Mouse (Mus musculus) forebrain, embryonic 10.5 days (tissue): Measurements from ENCODE around the gene Rpgrip1. TPM values are rescaled to one million over a fixed set of nuclear protein-coding genes. Genes with fewer than 3 reads are reported as not detected.

ENCODE experiments used
- DNase-seq: peaks from one replicate; pipeline ENCODE4 v3.0.0-alpha.2; 2017; ENCODE audit warnings: low spot score; ENCODE audit errors: extremely low spot score
- H3K27ac ChIP-seq: fragments of 300-500 bp; sonication (generic); 2 replicates; pipeline ENCODE4 v1.5.1; 2016; ENCODE audit warnings: mild to moderate bottlenecking
- H3K27me3 ChIP-seq: fragments of 300-500 bp; sonication (generic); 2 replicates; pipeline ENCODE4 v1.6.1; 2016; ENCODE audit warnings: mild to moderate bottlenecking; ENCODE audit not compliant: poor library complexity, severe bottlenecking
- H3K36me3 ChIP-seq: fragments of 300-500 bp; sonication (generic); replicated peaks from 2 replicates; pipeline ENCODE4 v1.6.1; 2016; ENCODE audit warnings: mild to moderate bottlenecking, moderate library complexity
- H3K4me1 ChIP-seq: fragments of 300-500 bp; sonication (generic); 2 replicates; pipeline ENCODE4 v1.6.1; 2016
- H3K4me3 ChIP-seq: fragments of 300-500 bp; sonication (generic); 2 replicates; pipeline ENCODE4 v1.5.1; 2016; ENCODE audit warnings: mild to moderate bottlenecking, moderate library complexity
- H3K9me3 ChIP-seq: fragments of 300-500 bp; sonication (generic); 2 replicates; pipeline ENCODE4 v1.6.1; 2016; ENCODE audit warnings: mild to moderate bottlenecking, moderate library complexity
- WGBS: fragments of 180-500 bp; shearing (Covaris S2); methylation state at CpG from one replicate; pipeline ENCODE4 v1.1.7; 2016; 5-methylcytosine and 5-hydroxymethylcytosine counted together
- polyA plus RNA-seq: library from polyadenylated mRNA; unstranded; fragments of >200 nt; fragmentation: Nextera tagmentation; extraction: Ambion mirVana; gene quantifications from 2 replicates; pipeline ENCODE4 v1.2.1, GENCODE M21; 2016

The Rpgrip1 gene
- polyA plus RNA-seq, 1 experiment from 2014 or later = 130 TPM

- WGBS = 9% methylated on average over 3 of the region's 3 CpGs
- peaks cover 33% of the 10 kb centered on the region for H3K4me1 ChIP-seq
- H3K27ac ChIP-seq = peak overlapping the region; percentile 99; the same call in 1 of the 2 replicates
- H3K9me3 ChIP-seq = no peaks in the 10 kb centered on the region
- H3K27me3 ChIP-seq = no peaks in the 10 kb centered on the region
- H3K4me3 ChIP-seq = peak overlapping the region; percentile 80
- DNase-seq = peak; percentile 40
- peaks cover 64% of the 10 kb centered on the region for H3K36me3 ChIP-seq
Observed at GRCm38 (mm10) chr14:52195691-52196090, 85.2 kb downstream of the Rpgrip1 start.

DNA sequence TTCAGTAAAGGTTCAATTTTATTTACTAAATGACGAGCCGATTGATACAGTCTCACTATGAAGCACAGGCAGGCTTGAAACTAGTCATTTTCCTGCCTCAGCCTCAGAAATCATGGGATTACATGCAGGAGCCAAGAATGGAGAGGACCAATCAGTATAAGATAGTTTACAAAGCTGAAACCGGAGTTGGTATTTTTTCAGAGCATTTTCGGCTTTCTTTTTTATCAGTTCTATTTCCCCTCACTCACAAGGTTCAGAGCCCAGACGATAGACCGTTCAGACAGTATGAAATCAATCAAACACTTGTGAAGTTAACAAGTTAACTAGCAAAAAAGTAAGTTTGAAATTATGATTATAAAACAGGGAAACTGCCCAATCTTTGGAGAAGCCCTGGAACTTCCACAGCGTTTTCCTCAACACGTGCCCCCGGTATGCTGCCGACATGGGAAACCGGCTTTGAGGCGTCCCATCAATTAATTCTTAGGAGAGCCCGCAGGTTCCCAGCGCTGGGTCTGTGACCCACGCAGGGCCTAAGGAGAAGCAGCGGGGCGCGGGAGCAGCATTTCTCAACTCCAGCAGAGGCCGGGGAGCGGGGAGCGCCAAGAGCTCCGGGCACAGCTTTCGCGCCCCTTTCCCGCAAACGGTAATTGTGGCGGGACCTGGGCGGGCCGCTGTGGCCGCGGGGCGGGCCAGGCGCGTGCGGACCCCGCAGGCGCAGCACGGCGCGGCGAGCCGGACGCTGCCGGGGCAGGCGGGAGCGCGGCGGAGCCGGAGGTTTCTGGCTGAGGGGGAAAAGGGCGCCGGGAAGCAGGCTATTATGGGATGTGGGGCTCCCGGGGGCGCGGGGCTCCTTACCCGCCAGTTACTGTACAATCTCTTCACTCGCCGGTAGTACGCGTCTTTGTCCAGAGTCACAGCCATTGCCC is 86.0 kb downstream of the Rpgrip1 start:
- H3K4me1 ChIP-seq = peaks cover 33% of the 10 kb centered on the region
- WGBS = under 1% methylated on average over 59 of the region's 59 CpGs
- peak overlapping the region; percentile 80 for H3K4me3 ChIP-seq
- H3K27ac ChIP-seq = peak overlapping the region; percentile 99
- peaks cover 66% of the 10 kb centered on the region for H3K36me3 ChIP-seq
- H3K27me3 ChIP-seq = no peaks in the 10 kb centered on the region
- H3K9me3 ChIP-seq = no peaks in the 10 kb centered on the region
- peak; percentile 43 for DNase-seq

DNA sequence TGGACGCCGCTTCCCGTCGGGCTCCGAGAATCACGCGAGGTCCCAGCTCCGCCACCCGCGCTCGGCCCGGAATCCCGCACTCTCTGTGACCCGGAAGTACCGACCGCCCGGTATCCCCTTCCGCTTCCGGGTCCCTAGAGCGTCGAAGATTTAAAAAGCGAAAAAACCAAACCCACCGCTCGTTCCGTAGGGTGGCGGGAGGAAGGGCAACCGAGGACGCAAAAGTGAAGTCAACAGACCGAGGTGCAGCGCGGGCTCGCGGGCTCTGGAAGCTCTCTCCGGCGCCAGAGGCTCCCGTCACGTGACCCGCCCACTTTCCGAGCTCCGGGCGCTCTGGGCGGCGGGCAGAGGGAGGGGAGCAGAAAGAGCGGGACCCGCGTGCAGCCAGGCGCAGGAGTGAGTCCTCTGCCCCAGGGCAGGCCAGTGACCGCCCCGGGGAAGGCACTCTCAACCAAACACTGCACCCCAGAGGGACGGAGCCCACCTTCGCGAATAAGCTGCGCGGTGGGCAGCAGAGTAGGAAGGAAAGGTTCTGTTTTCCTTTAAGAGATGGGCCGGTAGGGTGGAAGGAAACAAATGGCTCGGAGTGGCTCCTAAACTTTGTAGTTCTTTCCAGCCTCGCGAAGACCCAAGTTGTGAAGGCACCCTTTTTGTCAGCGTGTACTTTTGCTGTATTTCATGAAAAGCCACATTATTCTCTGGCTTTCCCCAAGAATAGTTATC is 86.8 kb downstream of the Rpgrip1 start, which contains the start of gene Supt16:
Supt16 (minus strand) TSS at position 261 of the 723 bp plus-strand sequence.
- peaks cover 66% of the 10 kb centered on the region for H3K36me3 ChIP-seq

GRCm38 (mm10) chr14:52198141-52198540 is 87.6 kb downstream of the Rpgrip1 start:
- peak overlapping the region; percentile 99 for H3K27ac ChIP-seq
- no peaks in the 10 kb centered on the region for H3K27me3 ChIP-seq
- H3K9me3 ChIP-seq = no peaks in the 10 kb centered on the region
- peak overlapping the region; percentile 80 for H3K4me3 ChIP-seq
- H3K4me1 ChIP-seq = peaks cover 33% of the 10 kb centered on the region
- 33% methylated on average over 3 of the region's 3 CpGs for WGBS
- no peak for DNase-seq
- H3K36me3 ChIP-seq = peaks cover 66% of the 10 kb centered on the region

More for the DNA sequence above, 86.8 kb downstream of the Rpgrip1 start, which contains the start of gene Supt16:
- Histone ChIP-seq H3K4me1 (peaks cover 33% of the 10 kb centered on the region), H3K4me3 (peak within 1 kb of the TSS; percentile 80), H3K9me3 (no peaks in the 10 kb centered on the region), H3K27me3 (no peaks in the 10 kb centered on the region), H3K27ac (peak within 1 kb of the TSS; percentile 99)
- DNase-seq = peak; percentile 86
- under 1% methylated on average over 59 of the region's 59 CpGs for WGBS

GRCm38 (mm10) chr14:52199412-52199811 is 88.9 kb downstream of the Rpgrip1 start:
- Histone ChIP-seq H3K27ac (no peak overlapping the region), H3K27me3 (no peaks in the 10 kb centered on the region), H3K4me3 (no peak overlapping the region), H3K36me3 (peaks cover 67% of the 10 kb centered on the region), H3K9me3 (no peaks in the 10 kb centered on the region), H3K4me1 (peaks cover 33% of the 10 kb centered on the region)
- DNase-seq = no peak
- 94% methylated on average over 4 of the region's 4 CpGs for WGBS

Other genes starting within 250 kb of the Rpgrip1 start
- 43.3 and 59.9 TPM in 2 replicates for gene Mettl17, start 225.9 kb upstream of the Rpgrip1 start, polyA plus RNA-seq
- gene Slc39a2, start 217.8 kb upstream of the Rpgrip1 start, polyA plus RNA-seq = 0.50 and 0.77 TPM in 2 replicates
- 9.0 and 9.1 TPM in 2 replicates for gene Ndrg2, start 196.5 kb upstream of the Rpgrip1 start, polyA plus RNA-seq
- gene Tppp2, start 192.3 kb upstream of the Rpgrip1 start, polyA plus RNA-seq = not detected in 2 replicates
- not detected in 2 replicates for gene Rnase13, start 187.9 kb upstream of the Rpgrip1 start, polyA plus RNA-seq
- 97.5 and 102 TPM in 2 replicates for gene Arhgef40, start 126.0 kb upstream of the Rpgrip1 start, polyA plus RNA-seq
- gene Tmem253, start 95.0 kb upstream of the Rpgrip1 start, polyA plus RNA-seq = 0.63 and 0.96 TPM in 2 replicates
- 85.4 and 87.6 TPM in 2 replicates for gene Zfp219, start 90.0 kb upstream of the Rpgrip1 start, polyA plus RNA-seq
- not detected in 2 replicates for gene Olfr221, start 68.2 kb upstream of the Rpgrip1 start, polyA plus RNA-seq
- 894 and 948 TPM in 2 replicates for gene Hnrnpc, start 6.7 kb upstream of the Rpgrip1 start, polyA plus RNA-seq
- 99.4 and 104 TPM in 2 replicates for gene Supt16, start 86.7 kb downstream of the Rpgrip1 start, polyA plus RNA-seq
- gene Chd8, start 147.1 kb downstream of the Rpgrip1 start, polyA plus RNA-seq = 46.5 and 46.7 TPM in 2 replicates
- gene Tox4, start 168.4 kb downstream of the Rpgrip1 start, polyA plus RNA-seq = 53.4 and 56.6 TPM in 2 replicates
- 22.5 and 24.0 TPM in 2 replicates for gene Rab2b, start 168.8 kb downstream of the Rpgrip1 start, polyA plus RNA-seq
- gene Mettl3, start 194.4 kb downstream of the Rpgrip1 start, polyA plus RNA-seq = 64.4 and 69.9 TPM in 2 replicates
- gene Sall2, start 218.1 kb downstream of the Rpgrip1 start, polyA plus RNA-seq = 73.2 and 82.1 TPM in 2 replicates
- gene Olfr1513, start 245.7 kb downstream of the Rpgrip1 start, polyA plus RNA-seq = not detected in 2 replicates